Mouse (Mus musculus) megakaryocyte-erythroid progenitor cell, adult 5-6 weeks (primary cell): ENCODE data around the gene Pisd. TPM values are rescaled to one million over a fixed set of nuclear protein-coding genes. Genes with fewer than 3 reads are reported as not detected.

Experiments used
- ATAC-seq: replicated peaks from 2 replicates; pipeline ENCODE4 v1.8.0; 2016; ENCODE audit warnings: mild to moderate bottlenecking, inconsistent platforms; ENCODE audit not compliant: severe bottlenecking, poor library complexity, low FRiP score, low TSS enrichment
- total RNA-seq, 2 experiments: library from RNA; stranded (forward) in 1 of 2; stranded (reverse) in 1 of 2; fragments of 200-1000, 215-1000 nt in 1 of 2; fragments of >200 nt in 1 of 2; fragmentation: Nextera tagmentation in 1 of 2; gene quantifications; 2 replicates each; pipeline ENCODE4 v1.2.3; 2014 to 2017

Gene Pisd
- total RNA-seq, 2 experiments from 2014 or later = 10.9 to 23.1 TPM

- ATAC-seq = peak; percentile 25
Observed at GRCm38 (mm10) chr5:32713042-32713702, 72.3 kb downstream of the Pisd start.

DNA sequence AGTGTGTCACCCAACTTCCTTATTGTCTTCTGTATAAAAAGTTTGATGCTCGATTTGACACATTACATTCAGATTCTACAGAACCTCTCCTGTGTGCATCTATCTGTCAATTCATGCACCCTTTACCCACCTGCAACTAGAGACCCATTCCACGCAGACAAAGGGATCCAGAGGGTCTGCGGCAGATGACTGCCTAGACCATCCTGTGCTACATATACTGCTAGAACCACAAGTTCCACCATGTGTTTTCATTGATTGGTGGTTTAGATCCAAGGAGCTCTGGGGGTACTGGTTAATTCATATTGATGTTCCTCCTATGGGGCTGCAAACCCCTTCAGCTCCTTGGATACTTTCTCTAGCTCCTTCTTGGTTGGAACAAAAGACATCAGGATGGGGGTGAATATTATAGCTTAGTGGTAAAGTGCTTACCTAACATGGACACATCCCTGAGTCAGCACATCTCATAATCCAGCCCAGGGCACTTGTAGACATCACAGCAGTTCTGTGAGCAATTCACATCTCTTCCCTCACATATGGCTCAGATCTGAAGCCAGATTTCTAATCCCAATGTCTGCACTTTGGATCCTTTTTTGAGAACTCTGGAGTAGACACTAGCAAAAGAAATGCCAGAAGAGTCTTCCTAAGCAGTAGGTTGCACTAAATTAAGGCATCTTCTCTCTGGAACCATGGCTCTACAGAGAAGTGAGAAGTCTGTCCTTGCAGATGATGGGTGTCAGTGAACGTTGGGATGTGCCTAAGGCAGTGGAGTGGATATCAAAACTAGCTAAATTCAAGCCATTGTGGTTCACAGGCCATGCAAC, 73.0 kb downstream of the Pisd start:
- ATAC-seq = peak; percentile 9; the same call in 1 of the 2 replicates

- ATAC-seq = no peak
Observed at GRCm38 (mm10) chr5:32711485-32711884, 74.0 kb downstream of the Pisd start.

- ATAC-seq = no peak
Observed at GRCm38 (mm10) chr5:32706226-32706780, 79.1 kb downstream of the Pisd start.

GRCm38 (mm10) chr5:32697208-32697867, 88.1 kb downstream of the Pisd start:
- ATAC-seq = no peak

GRCm38 (mm10) chr5:32693411-32693810, 92.0 kb downstream of the Pisd start:
- ATAC-seq = no peak

Other genes starting within 250 kb of the Pisd start
- gene Yes1, start 174.5 kb downstream of the Pisd start, total RNA-seq (2014; fragmentation: Nextera tagmentation) = 0.22 TPM in 1 of 2 replicates, not detected in the other
- gene Yes1, start 174.5 kb downstream of the Pisd start, total RNA-seq (2017) = 0.08 and 0.23 TPM in 2 replicates
- 4.3 TPM in 1 of 2 replicates, not detected in the other for gene Gm20671, start 41.5 kb upstream of the Pisd start, total RNA-seq (2014; fragmentation: Nextera tagmentation)
- gene Gm20671, start 41.5 kb upstream of the Pisd start, total RNA-seq (2017) = 4.5 TPM in 1 of 2 replicates, not detected in the other
- gene Prr14l, start 68.6 kb upstream of the Pisd start, total RNA-seq (2014; fragmentation: Nextera tagmentation) = 45.5 and 63.9 TPM in 2 replicates
- gene Prr14l, start 68.6 kb upstream of the Pisd start, total RNA-seq (2017) = 56.5 and 63.8 TPM in 2 replicates
- 15.7 and 28.8 TPM in 2 replicates for gene Depdc5, start 78.1 kb upstream of the Pisd start, total RNA-seq (2014; fragmentation: Nextera tagmentation)
- 19.4 and 21.3 TPM in 2 replicates for gene Depdc5, start 78.1 kb upstream of the Pisd start, total RNA-seq (2017)
- gene Ywhah, start 233.2 kb upstream of the Pisd start, total RNA-seq (2014; fragmentation: Nextera tagmentation) = 240 and 310 TPM in 2 replicates
- 135 and 160 TPM in 2 replicates for gene Ywhah, start 233.2 kb upstream of the Pisd start, total RNA-seq (2017)